Mouse (Mus musculus) embryonic facial prominence, embryonic 14.5 days (tissue): ENCODE results near the gene Pparg. TPM values are rescaled to one million over a fixed set of nuclear protein-coding genes. Genes with fewer than 3 reads are reported as not detected.
A peak's percentile ranks its signal among the peaks of the same experiment; 100 is the strongest.

Experiments used
- ATAC-seq: fragments of 200-750 bp; cut with Nextera tagmentation; 2 replicates; pipeline ENCODE4 v1.8.0; 2017; ENCODE audit warnings: low read depth, moderate number of reproducible peaks, moderate TSS enrichment
- DNase-seq: peaks from one replicate; pipeline ENCODE4 v3.0.0-alpha.2; 2015; ENCODE audit warnings: low spot score
- H3K27ac ChIP-seq: fragments of 300-500 bp; sonication (generic); replicated peaks from 2 replicates; pipeline ENCODE4 v1.5.1; 2014; ENCODE audit warnings: low read depth, mild to moderate bottlenecking, low read length, moderate library complexity
- H3K27me3 ChIP-seq: fragments of 300-500 bp; sonication (generic); replicated peaks from 2 replicates; pipeline ENCODE4 v1.6.1; 2014; ENCODE audit warnings: low read length; ENCODE audit not compliant: control insufficient read depth, insufficient read depth
- H3K36me3 ChIP-seq: fragments of 300-500 bp; sonication (generic); 2 replicates; pipeline ENCODE4 v1.6.1; 2014; ENCODE audit warnings: low read length, mixed read lengths; ENCODE audit not compliant: control insufficient read depth, insufficient read depth
- H3K4me1 ChIP-seq: fragments of 300-500 bp; sonication (generic); 2 replicates; pipeline ENCODE4 v1.6.1; 2014; ENCODE audit warnings: antibody characterized with exemption, low read length; ENCODE audit not compliant: control insufficient read depth, insufficient read depth
- H3K4me2 ChIP-seq: fragments of 300-500 bp; sonication (generic); 2 replicates; pipeline ENCODE4 v1.6.1; 2014; ENCODE audit warnings: low read depth, mild to moderate bottlenecking, low read length, moderate library complexity, mixed read lengths
- H3K4me3 ChIP-seq: fragments of 300-500 bp; sonication (generic); 2 replicates; pipeline ENCODE4 v1.5.1; 2014; ENCODE audit warnings: low read depth, mild to moderate bottlenecking, low read length
- H3K9ac ChIP-seq: fragments of 300-500 bp; sonication (generic); 2 replicates; pipeline ENCODE4 v1.6.1; 2014; ENCODE audit warnings: low read depth, mild to moderate bottlenecking, low read length, moderate library complexity, mixed read lengths
- H3K9me3 ChIP-seq: fragments of 300-500 bp; sonication (generic); 2 replicates; pipeline ENCODE4 v1.6.1; 2016; ENCODE audit warnings: low read length; ENCODE audit not compliant: control insufficient read depth
- WGBS: fragments of 180-500 bp; shearing (Covaris S2); extraction: QIAGEN DNeasy Blood & Tissue Kit; methylation state at CpG from one replicate; pipeline ENCODE4 v1.1.7; 2014; 5-methylcytosine and 5-hydroxymethylcytosine counted together
- polyA plus RNA-seq: library from polyadenylated mRNA; unstranded; fragments of >200 nt; fragmentation: Nextera tagmentation; extraction: Ambion mirVana; gene quantifications from 2 replicates; pipeline ENCODE4 v1.2.1, GENCODE M21; 2014

Pparg gene
- polyA plus RNA-seq: 13.7 and 15.3 TPM in 2 replicates

DNA sequence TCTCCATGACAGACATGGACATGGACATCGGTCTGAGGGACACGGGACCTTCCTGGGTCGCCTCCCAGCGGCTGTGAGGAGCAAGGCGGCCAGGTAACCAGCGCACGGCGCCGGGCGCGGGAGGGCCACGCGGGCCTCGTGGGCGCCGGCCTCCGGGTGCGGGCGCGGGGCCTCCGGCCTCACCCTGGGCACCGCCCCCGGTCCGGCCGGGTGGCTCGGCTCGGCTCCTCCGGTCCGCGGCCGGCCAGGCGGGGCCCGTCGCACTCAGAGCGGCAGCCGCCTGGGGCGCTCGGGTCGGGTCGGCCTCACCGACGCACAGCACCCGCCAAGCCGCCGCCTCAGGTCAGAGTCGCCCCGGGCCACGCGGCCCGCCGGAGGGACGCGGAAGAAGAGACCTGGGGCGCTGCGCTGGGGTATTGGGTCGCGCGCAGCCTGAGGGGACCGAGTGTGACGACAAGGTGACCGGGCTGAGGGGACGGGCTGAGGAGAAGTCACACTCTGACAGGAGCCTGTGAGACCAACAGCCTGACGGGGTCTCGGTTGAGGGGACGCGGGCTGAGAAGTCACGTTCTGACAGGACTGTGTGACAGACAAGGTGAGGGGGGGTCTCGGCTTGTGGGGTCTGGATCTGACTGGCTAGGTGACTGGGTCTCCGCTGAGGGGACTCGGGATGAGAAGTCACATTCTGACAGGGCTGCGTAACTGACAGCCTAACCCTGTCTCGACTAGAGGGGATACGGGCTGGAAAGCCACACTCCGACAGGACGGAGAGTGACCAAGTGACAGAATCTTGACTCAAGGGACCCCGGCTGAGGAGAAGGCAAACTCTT lies at the start of gene Pparg:
Gene Pparg (plus strand): TSS at position 176 of the 830 bp plus-strand sequence.
- no peaks in the 10 kb centered on the region for H3K36me3 ChIP-seq
- H3K27ac ChIP-seq: no peak within 1 kb of the TSS
- peak within 1 kb of the TSS; percentile 63 for H3K9ac ChIP-seq
- under 1% methylated on average over 59 of the region's 76 CpGs for WGBS
- peaks cover 9% of the 10 kb centered on the region for H3K9me3 ChIP-seq
- H3K4me2 ChIP-seq: peak within 1 kb of the TSS; percentile 99
- H3K4me3 ChIP-seq: peak within 1 kb of the TSS; percentile 55
- DNase-seq (no peak), ATAC-seq (peak; percentile 57)
- H3K4me1 ChIP-seq: no peaks in the 10 kb centered on the region; the same call in 1 of the 2 replicates
- H3K27me3 ChIP-seq: peaks cover 34% of the 10 kb centered on the region

DNA sequence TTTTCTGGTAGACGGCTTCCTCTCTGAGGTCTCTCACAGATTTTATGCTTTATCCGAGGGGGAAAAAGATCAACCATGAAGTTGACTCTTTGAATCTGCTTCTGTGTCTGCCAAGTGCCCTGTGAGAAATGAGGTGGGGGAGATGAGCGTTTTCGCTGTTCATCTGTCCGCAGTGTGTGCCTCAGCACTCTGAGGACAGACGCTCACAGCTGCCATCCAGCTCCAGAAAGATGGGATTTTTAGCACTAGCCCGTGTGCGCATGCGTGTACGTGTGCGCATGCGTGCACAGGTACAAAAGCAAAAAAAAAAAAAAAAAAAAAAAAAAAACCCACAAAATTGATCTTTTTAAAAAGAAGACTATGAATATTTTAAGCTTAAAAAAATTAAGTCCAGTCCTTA lies 48.0 kb upstream of the Pparg start:
- Histone ChIP-seq H3K9ac (no peak overlapping the region), H3K4me3 (no peak overlapping the region), H3K27me3 (no peaks in the 10 kb centered on the region), H3K36me3 (no peaks in the 10 kb centered on the region), H3K4me2 (0 out of 2 replicates have a peak overlapping the region, but pooled peaks have one; percentile 23), H3K9me3 (no peaks in the 10 kb centered on the region), H3K4me1 (peaks cover 15% of the 10 kb centered on the region; the same call in 1 of the 2 replicates), H3K27ac (no peak overlapping the region)
- 69% methylated on average over 12 of the region's 12 CpGs for WGBS
- DNase-seq: no peak
- ATAC-seq: no peak

DNA sequence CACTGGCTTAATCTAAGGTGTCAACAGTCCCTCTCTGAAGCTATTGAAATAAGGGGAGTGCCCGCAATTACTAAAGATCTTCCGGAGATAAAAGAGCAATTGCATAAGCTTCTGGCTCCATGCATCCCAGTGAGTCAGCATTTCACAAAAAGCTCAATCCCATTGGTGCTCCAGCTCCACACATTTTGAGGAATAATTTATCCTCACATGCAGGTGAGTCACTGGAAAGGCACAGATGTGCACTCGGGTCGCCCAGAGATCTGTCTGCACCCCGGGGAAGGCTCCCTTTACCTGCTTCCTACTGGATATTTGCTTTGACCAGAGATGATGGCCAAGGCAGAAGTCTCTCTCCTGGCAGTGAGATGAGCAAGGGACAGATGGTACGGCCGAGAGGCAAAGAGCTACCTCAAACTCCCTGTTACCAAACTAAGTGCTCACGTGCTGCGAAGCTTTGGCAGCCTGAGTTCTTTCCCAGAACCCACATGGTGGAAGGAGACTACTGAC lies 47.5 kb upstream of the Pparg start:
- Histone ChIP-seq H3K27me3 (no peaks in the 10 kb centered on the region), H3K27ac (no peak overlapping the region), H3K4me2 (no peak overlapping the region), H3K4me1 (peaks cover 15% of the 10 kb centered on the region; the same call in 1 of the 2 replicates), H3K9me3 (no peaks in the 10 kb centered on the region), H3K9ac (no peak overlapping the region), H3K4me3 (no peak overlapping the region), H3K36me3 (no peaks in the 10 kb centered on the region)
- ATAC-seq (no peak), DNase-seq (no peak)
- 70% methylated on average over 9 of the region's 9 CpGs for WGBS

DNA sequence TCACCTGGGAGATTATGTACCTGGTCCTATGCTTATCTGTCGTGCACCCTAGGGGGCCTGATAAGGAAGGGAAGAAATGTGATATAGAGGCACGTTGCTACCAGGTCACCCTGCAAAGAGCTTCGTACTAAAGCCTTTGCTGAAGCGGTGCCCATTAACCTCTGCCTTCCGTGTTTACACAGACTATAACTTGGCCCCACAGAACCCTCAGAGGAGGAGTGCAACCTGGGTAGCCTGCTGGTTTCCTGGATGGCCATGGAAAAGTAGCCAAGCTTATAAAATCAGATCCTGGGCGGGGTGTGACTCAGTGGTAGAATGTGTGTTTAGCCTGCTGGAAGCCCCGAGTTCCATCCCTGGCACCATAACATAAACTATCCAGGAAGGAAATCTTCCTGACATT lies 46.8 kb upstream of the Pparg start:
- Histone ChIP-seq H3K4me2 (no peak overlapping the region), H3K4me1 (peaks cover 15% of the 10 kb centered on the region; the same call in 1 of the 2 replicates), H3K4me3 (no peak overlapping the region), H3K36me3 (no peaks in the 10 kb centered on the region), H3K9ac (no peak overlapping the region), H3K27ac (no peak overlapping the region), H3K27me3 (no peaks in the 10 kb centered on the region), H3K9me3 (no peaks in the 10 kb centered on the region)
- ATAC-seq: no peak
- no peak for DNase-seq
- WGBS: 74% methylated on average over 7 of the region's 7 CpGs

DNA sequence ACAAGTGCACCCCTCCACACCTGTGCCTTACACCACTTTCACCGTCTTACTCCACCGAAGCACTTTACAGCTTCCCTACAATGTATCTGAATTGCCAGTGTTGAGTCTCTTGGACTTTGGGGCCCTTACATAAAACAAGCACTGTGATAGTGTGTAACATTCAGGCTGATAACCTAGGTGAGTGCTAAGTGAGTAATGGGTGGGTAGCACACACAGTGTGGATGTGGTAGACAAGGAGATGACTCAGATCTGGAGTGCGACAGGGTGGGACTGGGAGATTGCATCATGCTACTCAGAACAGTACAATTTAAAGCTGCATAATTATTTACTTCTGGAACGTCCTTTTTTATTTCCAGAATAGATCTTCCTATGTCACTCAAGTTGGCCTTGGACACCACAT lies 45.0 kb upstream of the Pparg start:
- peaks cover 15% of the 10 kb centered on the region; the same call in 1 of the 2 replicates for H3K4me1 ChIP-seq
- DNase-seq (no peak), ATAC-seq (no peak)
- no peak overlapping the region for H3K4me3 ChIP-seq
- H3K9me3 ChIP-seq: no peaks in the 10 kb centered on the region
- no peak overlapping the region for H3K27ac ChIP-seq
- H3K4me2 ChIP-seq: no peak overlapping the region
- no peak overlapping the region for H3K9ac ChIP-seq
- no peaks in the 10 kb centered on the region for H3K36me3 ChIP-seq
- WGBS: 82% methylated on average over 4 of the region's 4 CpGs
- H3K27me3 ChIP-seq: no peaks in the 10 kb centered on the region

DNA sequence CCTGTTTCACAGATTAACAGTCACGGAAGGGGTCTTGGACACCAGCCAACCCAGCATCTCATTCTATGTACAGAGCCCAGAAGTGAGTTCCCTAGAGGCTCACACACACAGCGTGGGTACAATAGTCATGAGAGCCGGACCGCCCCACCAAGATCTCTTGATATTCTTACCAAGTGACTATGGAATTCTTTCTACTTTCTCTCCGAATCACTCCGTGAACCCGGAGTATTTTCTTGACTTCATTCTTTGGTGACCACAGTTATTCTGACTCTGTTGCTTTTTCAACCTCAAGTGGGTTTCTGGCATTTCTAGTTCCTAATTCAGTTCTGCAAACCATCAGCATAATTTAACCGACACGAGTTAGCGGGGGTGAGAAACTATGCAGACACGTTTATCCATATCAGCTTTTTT lies 43.9 kb upstream of the Pparg start:
- H3K4me3 ChIP-seq: no peak overlapping the region
- peak; percentile 70 for DNase-seq

DNA sequence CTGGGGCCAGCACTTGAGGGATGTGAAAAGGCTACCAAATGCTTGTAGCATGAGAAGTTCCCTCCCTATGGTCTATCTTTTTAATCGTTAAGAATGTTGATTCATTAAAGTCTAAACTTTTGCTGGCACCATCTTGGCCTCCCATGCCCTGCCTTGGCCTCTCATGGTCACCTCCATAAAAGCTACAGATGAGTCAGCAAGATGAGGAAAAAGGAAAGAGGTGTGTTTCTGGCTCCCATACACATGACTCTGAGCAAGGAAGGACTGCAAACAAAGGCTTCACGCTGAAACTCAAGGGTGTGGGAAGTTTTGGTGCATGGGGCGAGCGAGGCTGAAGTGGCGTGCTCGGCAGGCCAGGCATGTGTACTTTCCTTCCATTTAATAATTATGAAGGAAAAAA lies 41.9 kb upstream of the Pparg start:
- no peak overlapping the region for H3K4me3 ChIP-seq
- 85% methylated on average over 6 of the region's 6 CpGs for WGBS
- H3K27me3 ChIP-seq: no peaks in the 10 kb centered on the region
- H3K9ac ChIP-seq: no peak overlapping the region
- H3K9me3 ChIP-seq: no peaks in the 10 kb centered on the region
- ATAC-seq (no peak), DNase-seq (no peak)
- no peak overlapping the region for H3K27ac ChIP-seq
- H3K4me1 ChIP-seq: peaks cover 8% of the 10 kb centered on the region; the same call in 1 of the 2 replicates
- no peaks in the 10 kb centered on the region for H3K36me3 ChIP-seq
- no peak overlapping the region for H3K4me2 ChIP-seq

More for the DNA sequence above, 43.9 kb upstream of the Pparg start:
- Histone ChIP-seq H3K27ac (no peak overlapping the region), H3K4me1 (peaks cover 15% of the 10 kb centered on the region; the same call in 1 of the 2 replicates), H3K9me3 (no peaks in the 10 kb centered on the region), H3K36me3 (no peaks in the 10 kb centered on the region), H3K4me2 (no peak overlapping the region), H3K9ac (no peak overlapping the region), H3K27me3 (no peaks in the 10 kb centered on the region)
- WGBS: 48% methylated on average over 11 of the region's 11 CpGs
- ATAC-seq: no peak

DNA sequence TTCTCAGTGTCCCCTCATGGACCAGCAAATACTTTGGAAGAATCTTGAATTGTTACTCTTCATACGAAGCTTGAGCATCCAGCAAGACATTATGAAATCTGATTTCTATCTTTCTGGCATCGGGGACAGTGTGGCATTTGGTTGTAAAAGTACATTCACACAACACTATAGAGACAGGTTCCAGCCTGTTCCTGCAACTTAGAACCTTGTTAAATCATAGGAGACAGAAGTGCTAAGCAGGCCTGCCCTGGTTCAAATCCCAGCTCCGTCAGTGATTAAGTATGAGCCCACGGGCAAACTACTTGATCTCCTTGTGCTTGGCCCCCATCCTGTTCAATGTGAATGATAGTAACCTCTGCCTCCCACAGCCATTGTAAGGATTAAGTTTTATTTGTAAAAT lies 41.1 kb upstream of the Pparg start:
- 85% methylated on average over 4 of the region's 4 CpGs for WGBS
- Histone ChIP-seq H3K4me1 (peaks cover 8% of the 10 kb centered on the region; the same call in 1 of the 2 replicates), H3K4me3 (no peak overlapping the region), H3K4me2 (no peak overlapping the region), H3K9ac (no peak overlapping the region), H3K27ac (no peak overlapping the region), H3K36me3 (no peaks in the 10 kb centered on the region), H3K9me3 (no peaks in the 10 kb centered on the region), H3K27me3 (no peaks in the 10 kb centered on the region)
- no peak for ATAC-seq
- no peak for DNase-seq
